Mouse (Mus musculus): ENCODE results near the gene Clec16a. TPM values are rescaled to one million over a fixed set of nuclear protein-coding genes. Genes with fewer than 3 reads are reported as not detected.

The Clec16a gene
- polyA plus RNA-seq, 1 experiment from 2014 or later = 38.9 TPM

DNA sequence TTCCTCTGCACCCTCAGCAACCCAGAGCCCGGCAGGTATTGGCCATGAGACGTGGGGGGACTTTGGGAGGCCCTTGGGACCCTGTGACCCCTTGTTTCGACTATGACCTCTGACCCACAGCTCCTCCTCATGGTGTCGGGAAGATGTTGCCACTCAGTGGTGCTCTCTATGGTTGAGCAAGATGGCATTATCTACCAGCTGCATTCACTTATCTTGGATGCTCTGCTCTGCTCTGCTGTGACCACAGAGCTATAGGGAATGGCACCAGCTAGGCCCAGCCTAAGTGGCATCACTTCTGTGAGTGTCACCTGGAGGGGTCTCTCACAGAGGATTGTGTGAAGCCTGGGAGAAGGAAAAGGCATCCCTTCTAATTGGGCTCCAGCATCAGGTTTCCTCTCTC is 186.6 kb downstream of the Clec16a start:
- no peak overlapping the region for H3K27ac ChIP-seq
- H3K9ac ChIP-seq = no peak overlapping the region
- H3K4me1 ChIP-seq = no peaks in the 10 kb centered on the region
- ATAC-seq (ENCODE audit: insufficient number of reproducible peaks, insufficient read depth, low FRiP score, low TSS enrichment) = no peak
- no peaks in the 10 kb centered on the region for H3K27me3 ChIP-seq
- no peak overlapping the region for H3K4me2 ChIP-seq (replicated peaks)
- no peaks in the 10 kb centered on the region for H3K9me3 ChIP-seq
- no peaks in the 10 kb centered on the region for H3K36me3 ChIP-seq
- H3K4me3 ChIP-seq = no peak overlapping the region
- WGBS = 75% methylated on average over 4 of the region's 4 CpGs

DNA sequence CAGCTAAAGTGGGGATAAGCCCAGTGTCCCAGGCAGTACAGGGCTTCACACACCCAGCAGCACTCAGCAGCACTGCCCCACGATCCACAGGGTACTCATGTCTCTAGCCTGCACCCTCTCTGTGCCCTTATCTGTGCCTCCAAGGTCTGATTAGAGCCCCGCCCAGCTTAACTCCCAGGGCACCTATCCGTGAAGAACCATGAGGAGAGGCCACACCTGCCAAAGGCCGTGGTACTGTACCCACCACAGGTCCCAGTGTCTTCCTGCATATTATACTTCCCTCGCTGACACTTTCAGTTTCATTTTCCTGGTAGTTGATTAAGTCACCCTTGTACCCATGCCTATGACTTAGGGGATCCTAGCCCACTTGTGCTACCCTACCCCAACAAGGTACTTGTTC is 187.3 kb downstream of the Clec16a start:
- no peaks in the 10 kb centered on the region for H3K9me3 ChIP-seq
- no peaks in the 10 kb centered on the region for H3K4me1 ChIP-seq
- 78% methylated on average over 5 of the region's 5 CpGs for WGBS
- H3K36me3 ChIP-seq = no peaks in the 10 kb centered on the region
- H3K27ac ChIP-seq = no peak overlapping the region
- H3K27me3 ChIP-seq = no peaks in the 10 kb centered on the region
- H3K4me2 ChIP-seq (replicated peaks) = no peak overlapping the region
- no peak overlapping the region for H3K9ac ChIP-seq
- H3K4me3 ChIP-seq = no peak overlapping the region
- no peak for ATAC-seq (ENCODE audit: insufficient number of reproducible peaks, insufficient read depth, low FRiP score, low TSS enrichment)

DNA sequence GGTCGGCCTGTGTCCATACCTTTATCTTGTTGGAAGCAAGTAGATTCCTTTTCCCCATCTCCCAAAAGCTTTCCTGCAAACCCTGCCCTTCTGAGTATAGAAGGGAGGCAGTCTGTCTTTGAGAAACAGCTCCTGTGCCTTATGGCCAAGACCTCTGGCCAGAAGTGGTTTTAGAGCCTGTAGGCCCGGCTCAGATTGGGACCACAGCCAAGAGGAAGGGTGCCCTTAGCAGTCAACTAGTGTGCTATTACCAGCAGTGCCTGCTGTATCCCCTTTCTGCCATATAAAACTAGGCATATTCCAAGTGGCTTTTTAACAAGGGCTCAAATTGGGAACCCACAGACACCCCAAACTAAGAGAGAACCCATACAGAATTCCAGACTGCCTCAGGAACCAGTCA is 190.6 kb downstream of the Clec16a start:
- Histone ChIP-seq H3K9me3 (no peaks in the 10 kb centered on the region), H3K4me1 (peaks cover 10% of the 10 kb centered on the region; the same call in 1 of the 2 replicates), H3K4me2 (replicated peaks) (no peak overlapping the region), H3K9ac (no peak overlapping the region), H3K27ac (no peak overlapping the region), H3K27me3 (no peaks in the 10 kb centered on the region), H3K36me3 (0 out of 2 replicates have a peak, but pooled peaks cover 5% of the 10 kb centered on the region), H3K4me3 (no peak overlapping the region)
- ATAC-seq (ENCODE audit: insufficient number of reproducible peaks, insufficient read depth, low FRiP score, low TSS enrichment) = no peak
- WGBS = 86% methylated on average over 2 of the region's 2 CpGs

DNA sequence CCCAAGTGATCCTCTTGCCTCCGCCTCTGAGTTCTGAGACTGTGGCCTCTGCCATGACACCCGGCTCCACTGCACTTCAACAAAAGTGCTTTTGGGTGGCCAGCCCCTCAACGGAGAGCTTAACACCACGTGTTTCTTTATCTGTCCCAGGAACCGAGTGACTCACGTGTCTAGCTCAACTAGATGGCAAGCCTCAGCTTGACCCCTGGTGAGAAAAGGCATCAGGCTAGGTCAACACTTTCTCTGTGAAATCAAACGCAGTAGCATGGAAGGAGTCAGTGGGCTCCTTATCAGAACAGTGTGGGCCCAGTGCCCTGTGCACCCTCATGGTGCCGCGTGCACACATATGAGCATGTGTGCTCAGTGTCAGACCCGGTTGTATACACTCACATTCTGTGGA is 191.2 kb downstream of the Clec16a start:
- no peak overlapping the region for H3K9ac ChIP-seq
- no peak for ATAC-seq (ENCODE audit: insufficient number of reproducible peaks, insufficient read depth, low FRiP score, low TSS enrichment)
- H3K4me3 ChIP-seq = no peak overlapping the region
- H3K9me3 ChIP-seq = no peaks in the 10 kb centered on the region
- 0 out of 2 replicates have a peak, but pooled peaks cover 5% of the 10 kb centered on the region for H3K36me3 ChIP-seq
- H3K27ac ChIP-seq = no peak overlapping the region
- H3K27me3 ChIP-seq = no peaks in the 10 kb centered on the region
- H3K4me1 ChIP-seq = peaks cover 10% of the 10 kb centered on the region; the same call in 1 of the 2 replicates
- WGBS = 69% methylated on average over 10 of the region's 10 CpGs
- no peak overlapping the region for H3K4me2 ChIP-seq (replicated peaks)

DNA sequence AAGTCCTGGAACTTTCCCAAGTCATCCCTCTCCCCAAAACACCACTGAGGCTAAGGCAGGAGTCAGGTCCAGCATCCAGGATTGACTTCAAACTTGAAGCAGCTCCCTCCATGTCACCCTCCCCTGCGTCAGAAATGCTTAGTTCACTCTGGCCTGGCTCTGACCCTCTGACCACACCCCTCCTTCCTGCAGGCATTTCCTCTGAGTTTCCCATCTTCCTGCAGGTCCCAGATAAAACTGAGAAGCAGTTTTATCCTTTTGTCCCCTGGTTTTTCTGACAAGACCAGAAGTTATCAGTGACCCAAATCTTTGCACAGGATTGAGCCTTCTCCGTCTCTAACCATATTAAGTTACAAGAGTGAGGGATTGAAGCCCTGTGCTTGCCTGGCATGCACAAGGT is 192.4 kb downstream of the Clec16a start:
- whole genome bisulfite sequencing = 24% methylated on average over 2 of the region's 2 CpGs
- H3K36me3 ChIP-seq = 0 out of 2 replicates have a peak, but pooled peaks cover 5% of the 10 kb centered on the region
- no peak overlapping the region for H3K4me2 ChIP-seq (replicated peaks)
- no peak overlapping the region for H3K27ac ChIP-seq
- no peak overlapping the region for H3K9ac ChIP-seq
- H3K4me3 ChIP-seq = no peak overlapping the region
- H3K4me1 ChIP-seq = peaks cover 10% of the 10 kb centered on the region; the same call in 1 of the 2 replicates
- H3K9me3 ChIP-seq = no peaks in the 10 kb centered on the region
- no peaks in the 10 kb centered on the region for H3K27me3 ChIP-seq
- no peak for ATAC-seq (ENCODE audit: insufficient number of reproducible peaks, insufficient read depth, low FRiP score, low TSS enrichment)

DNA sequence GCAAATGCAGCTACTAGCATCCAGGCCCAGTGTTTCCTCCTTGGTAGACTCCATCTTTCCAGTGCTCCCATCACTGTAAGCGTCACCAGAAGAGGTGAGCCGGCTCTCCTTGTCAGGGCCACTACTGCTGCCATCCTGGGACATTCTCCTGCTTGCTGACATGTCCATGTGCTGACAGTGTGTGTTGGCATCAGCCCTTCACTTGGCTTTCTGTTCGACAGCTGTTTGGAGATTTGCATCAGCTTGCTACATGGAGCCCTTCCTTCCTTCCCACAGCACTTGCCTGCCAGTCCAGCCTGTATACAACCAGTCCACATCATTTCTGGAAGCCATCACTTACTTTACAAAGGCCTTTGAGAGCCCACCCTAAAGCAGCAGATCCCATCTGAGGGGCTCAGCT is 193.7 kb downstream of the Clec16a start:
- Histone ChIP-seq H3K27me3 (no peaks in the 10 kb centered on the region), H3K9me3 (no peaks in the 10 kb centered on the region), H3K4me2 (replicated peaks) (no peak overlapping the region), H3K4me1 (peaks cover 10% of the 10 kb centered on the region; the same call in 1 of the 2 replicates), H3K36me3 (0 out of 2 replicates have a peak, but pooled peaks cover 5% of the 10 kb centered on the region), H3K27ac (0 out of 2 replicates have a peak overlapping the region, but pooled peaks have one; percentile 36), H3K9ac (no peak overlapping the region), H3K4me3 (no peak overlapping the region)
- WGBS = 87% methylated on average over 3 of the region's 3 CpGs
- ATAC-seq (ENCODE audit: insufficient number of reproducible peaks, insufficient read depth, low FRiP score, low TSS enrichment) = no peak

DNA sequence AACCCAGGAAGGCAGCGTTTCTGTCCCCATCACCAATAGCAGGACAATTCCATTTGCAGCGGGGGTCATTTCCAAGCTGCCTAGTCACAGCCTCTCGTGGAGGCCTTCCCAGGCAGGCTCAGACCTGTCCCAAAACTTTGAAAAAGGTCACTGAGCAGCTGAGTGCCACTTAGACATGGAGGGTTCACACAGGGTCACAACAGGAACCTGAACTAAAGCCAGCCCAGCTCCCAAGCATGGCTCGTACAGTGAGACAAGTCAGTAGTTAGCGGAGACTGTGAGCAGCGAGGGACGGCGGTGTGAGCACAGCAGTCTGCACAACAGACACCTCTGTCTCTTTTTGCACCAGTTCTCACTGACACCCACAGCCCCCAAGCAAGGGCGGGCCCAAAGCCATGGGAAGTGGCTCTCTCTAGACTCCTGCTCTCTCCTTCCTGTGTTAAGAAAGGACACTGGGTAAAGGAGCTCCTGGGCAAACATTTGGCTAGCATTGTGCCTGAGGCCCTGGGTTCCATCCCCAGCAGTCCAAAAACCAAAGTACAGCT is 194.8 kb downstream of the Clec16a start:
- Histone ChIP-seq H3K4me2 (replicated peaks) (no peak overlapping the region), H3K36me3 (0 out of 2 replicates have a peak, but pooled peaks cover 5% of the 10 kb centered on the region), H3K4me3 (no peak overlapping the region), H3K27me3 (no peaks in the 10 kb centered on the region), H3K27ac (no peak overlapping the region), H3K9ac (no peak overlapping the region), H3K9me3 (no peaks in the 10 kb centered on the region), H3K4me1 (peaks cover 10% of the 10 kb centered on the region; the same call in 1 of the 2 replicates)
- no peak for ATAC-seq (ENCODE audit: insufficient number of reproducible peaks, insufficient read depth, low FRiP score, low TSS enrichment)
- 56% methylated on average over 9 of the region's 9 CpGs for WGBS

DNA sequence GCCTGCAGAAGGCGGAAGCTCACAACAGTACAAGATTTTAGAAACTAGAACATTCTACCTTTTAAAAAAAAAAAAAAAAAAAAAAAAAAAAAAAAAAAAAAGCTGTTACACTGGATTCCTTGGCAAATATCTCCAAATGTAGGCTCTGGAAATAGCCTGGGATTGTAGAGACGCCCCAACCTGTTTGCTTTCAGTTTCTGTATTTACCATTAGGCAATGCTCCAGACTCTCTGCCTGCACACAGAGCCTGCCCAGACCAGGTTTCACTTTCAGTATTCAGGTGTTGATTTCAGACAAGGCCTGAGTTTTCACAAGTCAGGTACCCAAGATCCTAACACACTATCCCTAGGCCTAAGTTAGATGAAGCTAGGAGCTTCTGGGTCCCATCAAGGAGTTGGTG is 195.9 kb downstream of the Clec16a start:
- no peak for ATAC-seq (ENCODE audit: insufficient number of reproducible peaks, insufficient read depth, low FRiP score, low TSS enrichment)
- peaks cover 10% of the 10 kb centered on the region; the same call in 1 of the 2 replicates for H3K4me1 ChIP-seq

DNA sequence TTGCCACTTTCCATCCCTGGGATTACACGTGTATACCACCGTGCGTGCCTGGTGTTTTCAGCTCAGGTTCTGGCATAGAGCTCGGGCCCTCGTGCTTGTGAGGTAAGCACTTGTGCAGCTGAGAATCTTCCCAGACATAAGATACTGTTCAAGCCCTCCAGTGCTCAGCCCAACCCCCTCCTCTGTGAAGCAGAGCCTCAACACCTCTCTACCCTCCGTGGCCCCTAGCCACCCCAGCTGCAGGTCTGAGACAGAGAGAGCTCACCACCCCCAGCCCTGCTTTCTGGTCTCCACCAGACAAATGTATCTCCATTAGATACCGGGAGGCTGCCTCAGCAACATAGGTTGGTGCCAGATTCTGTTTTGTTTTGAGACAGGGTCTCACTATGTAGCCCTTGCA is 204.1 kb downstream of the Clec16a start:
- Histone ChIP-seq H3K4me1 (0 out of 2 replicates have a peak, but pooled peaks cover 3% of the 10 kb centered on the region), H3K9me3 (no peaks in the 10 kb centered on the region), H3K27me3 (no peaks in the 10 kb centered on the region), H3K4me2 (replicated peaks) (no peak overlapping the region), H3K4me3 (no peak overlapping the region), H3K27ac (no peak overlapping the region), H3K9ac (no peak overlapping the region), H3K36me3 (no peaks in the 10 kb centered on the region)
- no peak for ATAC-seq (ENCODE audit: insufficient number of reproducible peaks, insufficient read depth, low FRiP score, low TSS enrichment)
- 65% methylated on average over 7 of the region's 7 CpGs for WGBS

More for the DNA sequence above, 195.9 kb downstream of the Clec16a start:
- 85% methylated on average over 2 of the region's 2 CpGs for WGBS
- H3K4me3 ChIP-seq = no peak overlapping the region
- H3K9ac ChIP-seq = no peak overlapping the region
- H3K27me3 ChIP-seq = no peaks in the 10 kb centered on the region
- H3K9me3 ChIP-seq = no peaks in the 10 kb centered on the region
- no peak overlapping the region for H3K27ac ChIP-seq
- no peak overlapping the region for H3K4me2 ChIP-seq (replicated peaks)
- 0 out of 2 replicates have a peak, but pooled peaks cover 5% of the 10 kb centered on the region for H3K36me3 ChIP-seq

DNA sequence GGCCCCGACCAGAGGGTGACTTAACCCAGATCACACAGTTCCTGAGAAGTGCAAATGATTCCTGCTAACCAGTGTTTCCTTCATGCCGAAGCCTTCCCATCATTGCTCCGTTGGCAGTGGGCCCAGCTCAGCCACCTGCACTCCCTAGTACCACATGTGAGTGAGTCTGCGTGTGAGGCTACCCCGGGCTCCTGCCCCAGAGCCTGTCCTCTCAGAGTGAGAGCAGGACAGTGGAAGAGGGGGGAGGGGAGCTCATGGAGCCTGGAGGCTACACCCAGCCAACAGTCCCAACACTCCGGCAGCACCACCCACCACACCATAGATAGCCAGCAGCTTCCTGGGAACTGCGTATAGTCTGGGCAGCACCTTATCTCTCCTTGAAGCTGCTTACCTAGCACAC is 204.7 kb downstream of the Clec16a start:
- Histone ChIP-seq H3K4me2 (replicated peaks) (no peak overlapping the region), H3K27ac (no peak overlapping the region), H3K9me3 (no peaks in the 10 kb centered on the region), H3K4me1 (0 out of 2 replicates have a peak, but pooled peaks cover 3% of the 10 kb centered on the region), H3K4me3 (no peak overlapping the region), H3K9ac (no peak overlapping the region), H3K27me3 (no peaks in the 10 kb centered on the region), H3K36me3 (no peaks in the 10 kb centered on the region)
- 61% methylated on average over 7 of the region's 7 CpGs for WGBS
- peak; percentile 68; the same call in 1 of the 2 replicates for ATAC-seq (ENCODE audit: insufficient number of reproducible peaks, insufficient read depth, low FRiP score, low TSS enrichment)

DNA sequence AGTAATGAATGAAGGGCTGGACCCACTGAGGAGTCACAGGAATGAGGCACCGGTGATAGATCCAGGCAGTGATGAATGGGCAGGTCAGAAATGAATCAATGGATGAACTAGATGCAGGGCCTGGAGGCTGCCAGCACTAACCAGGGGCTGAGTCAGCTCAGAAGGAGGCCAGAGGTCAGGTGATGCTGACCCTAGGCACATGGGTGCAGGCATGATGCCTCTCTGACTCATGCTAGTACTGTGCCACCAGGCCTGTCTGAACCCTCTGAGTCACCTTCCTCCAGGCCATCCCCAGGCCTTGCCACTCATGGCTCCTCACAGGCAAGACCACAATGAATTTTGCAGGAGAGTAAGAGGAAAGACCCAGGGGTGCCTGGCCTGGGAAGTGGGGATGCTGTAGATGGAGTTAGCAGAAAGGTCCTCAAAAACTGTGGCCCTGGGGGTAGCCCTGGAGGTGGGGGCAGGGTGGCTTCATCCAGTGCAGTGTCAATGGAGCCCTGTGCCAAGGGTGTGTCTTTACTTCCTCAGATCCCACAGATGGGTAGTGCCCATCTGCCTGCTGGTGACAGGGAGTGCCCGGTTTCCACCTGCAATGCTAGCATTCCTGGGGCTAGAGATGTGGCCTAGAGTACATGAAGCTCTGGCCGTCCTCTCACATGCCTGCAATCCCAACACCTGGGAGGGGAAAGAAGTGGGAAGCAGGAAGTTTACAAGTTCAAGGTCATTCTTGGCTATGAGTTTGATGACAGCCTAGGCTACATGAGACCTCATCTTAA is 209.6 kb downstream of the Clec16a start:
- Histone ChIP-seq H3K9ac (no peak overlapping the region), H3K4me2 (replicated peaks) (no peak overlapping the region), H3K27me3 (no peaks in the 10 kb centered on the region), H3K4me1 (no peaks in the 10 kb centered on the region), H3K36me3 (no peaks in the 10 kb centered on the region), H3K4me3 (no peak overlapping the region), H3K27ac (no peak overlapping the region), H3K9me3 (no peaks in the 10 kb centered on the region)
- WGBS = 88% methylated on average over 3 of the region's 3 CpGs
- ATAC-seq (ENCODE audit: insufficient number of reproducible peaks, insufficient read depth, low FRiP score, low TSS enrichment) = no peak

DNA sequence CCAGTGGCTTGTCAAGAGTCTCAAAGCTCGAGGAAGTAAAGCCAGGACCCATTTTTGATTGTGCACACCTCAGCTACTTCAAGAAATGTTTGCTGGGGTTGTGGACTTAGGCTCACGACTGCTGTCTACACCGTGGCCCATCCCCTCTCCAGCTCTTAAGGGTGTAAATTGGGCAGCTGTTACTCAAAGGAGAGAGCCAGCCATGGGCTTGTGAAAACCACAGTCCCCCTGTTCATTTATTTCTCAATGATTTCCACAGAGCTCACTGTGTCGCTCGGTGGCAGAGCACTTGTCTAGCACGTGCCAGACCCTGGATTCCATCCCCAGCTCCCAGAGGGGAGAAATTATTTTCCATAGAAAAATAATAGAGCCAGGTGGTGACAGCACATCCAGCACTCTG is 211.0 kb downstream of the Clec16a start:
- no peak overlapping the region for H3K4me3 ChIP-seq
- H3K36me3 ChIP-seq = no peaks in the 10 kb centered on the region
- H3K9ac ChIP-seq = no peak overlapping the region
- no peak overlapping the region for H3K27ac ChIP-seq
- 74% methylated on average over 6 of the region's 6 CpGs for WGBS
- no peaks in the 10 kb centered on the region for H3K27me3 ChIP-seq
- H3K4me1 ChIP-seq = no peaks in the 10 kb centered on the region
- H3K4me2 ChIP-seq (replicated peaks) = no peak overlapping the region
- no peak for ATAC-seq (ENCODE audit: insufficient number of reproducible peaks, insufficient read depth, low FRiP score, low TSS enrichment)
- no peaks in the 10 kb centered on the region for H3K9me3 ChIP-seq
